Mouse (Mus musculus) midbrain, postnatal 0 days (tissue): ENCODE measurements around the gene Zfp788. TPM values are rescaled to one million over a fixed set of nuclear protein-coding genes. Genes with fewer than 3 reads are reported as not detected.
A peak's percentile ranks its signal among the peaks of the same experiment; 100 is the strongest.
"Not testable (repeated sequence)": the region's sequence is repeated elsewhere in the genome, so short reads cannot be mapped to it uniquely, and the experiment has no call there.

ENCODE experiments used
- ATAC-seq: fragments of 200-750 bp; cut with Nextera tagmentation; 2 replicates; pipeline ENCODE4 v1.8.0; 2017; ENCODE audit warnings: moderate number of reproducible peaks, mild to moderate bottlenecking, moderate TSS enrichment, moderate library complexity; ENCODE audit not compliant: low FRiP score
- DNase-seq: peaks from one replicate; pipeline ENCODE4 v3.0.0-alpha.2; 2015; ENCODE audit warnings: low spot score
- H3K27ac ChIP-seq: fragments of 300-500 bp; sonication (generic); 2 replicates; pipeline ENCODE4 v1.5.1; 2014; ENCODE audit warnings: low read depth, mild to moderate bottlenecking, low read length, mixed read lengths
- H3K27me3 ChIP-seq: fragments of 300-500 bp; sonication (generic); 2 replicates; pipeline ENCODE4 v1.6.1; 2014; ENCODE audit warnings: low read length, control low read depth, mixed read lengths; ENCODE audit not compliant: insufficient read depth
- H3K36me3 ChIP-seq: fragments of 300-500 bp; sonication (generic); 2 replicates; pipeline ENCODE4 v1.6.1; 2014; ENCODE audit warnings: low read length, control low read depth, mixed read lengths; ENCODE audit not compliant: insufficient read depth
- H3K4me1 ChIP-seq: fragments of 300-500 bp; sonication (generic); 2 replicates; pipeline ENCODE4 v1.6.1; 2014; ENCODE audit warnings: mild to moderate bottlenecking, control low read depth, antibody characterized with exemption, low read length, mixed read lengths; ENCODE audit not compliant: insufficient read depth
- H3K4me2 ChIP-seq: fragments of 300-500 bp; sonication (generic); 2 replicates; pipeline ENCODE4 v1.6.1; 2014; ENCODE audit warnings: low read depth, mild to moderate bottlenecking, low read length, mixed read lengths; ENCODE audit not compliant: poor library complexity, severe bottlenecking
- H3K4me3 ChIP-seq: fragments of 300-500 bp; sonication (generic); 2 replicates; pipeline ENCODE4 v1.5.1; 2014; ENCODE audit warnings: low read depth, mild to moderate bottlenecking, low read length, moderate library complexity
- H3K9ac ChIP-seq: fragments of 300-500 bp; sonication (generic); replicated peaks from 2 replicates; pipeline ENCODE4 v1.6.1; 2014; ENCODE audit warnings: mild to moderate bottlenecking, low read length, moderate library complexity, mixed read lengths; ENCODE audit not compliant: poor library complexity, severe bottlenecking
- H3K9me3 ChIP-seq: fragments of 300-500 bp; sonication (generic); 2 replicates; pipeline ENCODE4 v1.6.1; 2016; ENCODE audit warnings: low read length, control low read depth
- CTCF ChIP-seq: IDR thresholded peaks from 2 replicates; pipeline ENCODE4 v1.5.1; 2016; ENCODE audit warnings: antibody characterized with exemption, mild to moderate bottlenecking
- WGBS: fragments of 180-500 bp; shearing (Covaris S2); extraction: QIAGEN DNeasy Blood & Tissue Kit; methylation state at CpG from one replicate; pipeline ENCODE4 v1.1.7; 2014; 5-methylcytosine and 5-hydroxymethylcytosine counted together
- polyA plus RNA-seq: library from polyadenylated mRNA; unstranded; fragments of >200 nt; fragmentation: Nextera tagmentation; extraction: Ambion mirVana; gene quantifications from 2 replicates; pipeline ENCODE4 v1.2.1, GENCODE M21; 2015
- total RNA-seq: library from RNA; depleted of rRNA; stranded (reverse); fragments of >200 nt; gene quantifications from 2 replicates; pipeline ENCODE4 v1.2.3, GENCODE M21; 2014; rRNA removed

Gene Zfp788
- total and polyA plus RNA-seq, 2 experiments from 2014 or later = 15.9 to 24.1 TPM

- no peak for TF ChIP-seq CTCF
- no peak for ATAC-seq
- H3K36me3 ChIP-seq = peaks cover 4% of the 10 kb centered on the region; the same call in 1 of the 2 replicates
- H3K4me2 ChIP-seq = no peak overlapping the region
- H3K27ac ChIP-seq = no peak overlapping the region
- no peak overlapping the region for H3K4me3 ChIP-seq
- H3K9ac ChIP-seq = no peak overlapping the region
- H3K27me3 ChIP-seq = no peaks in the 10 kb centered on the region
- H3K4me1 ChIP-seq = no peaks in the 10 kb centered on the region
- DNase-seq = no peak
- no peaks in the 10 kb centered on the region for H3K9me3 ChIP-seq
- WGBS = 85% methylated on average over 3 of the region's 3 CpGs
Observed at GRCm38 (mm10) chr7:41611654-41612053, 21.3 kb upstream of the Zfp788 start.

DNA sequence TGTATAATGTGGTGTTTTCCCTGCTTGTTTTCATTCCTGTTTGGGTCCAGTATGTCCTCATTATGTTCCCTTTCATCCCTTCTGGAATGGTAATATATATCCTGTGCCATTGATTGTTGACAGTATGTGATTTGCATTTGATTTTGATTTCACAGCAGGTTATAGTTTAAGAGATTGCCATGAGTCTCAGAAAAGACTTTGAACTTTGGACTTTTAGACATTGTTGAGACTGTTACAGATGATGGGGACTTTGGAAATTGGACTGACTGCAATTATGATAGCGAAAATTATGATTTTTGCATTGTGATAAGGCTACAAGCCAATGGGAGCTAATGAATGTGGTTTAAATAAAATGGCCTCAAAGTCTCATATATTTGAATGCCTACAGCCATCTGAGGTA lies 16.8 kb upstream of the Zfp788 start:
- H3K4me1 ChIP-seq, DNase-seq, ATAC-seq, H3K27me3 ChIP-seq, H3K27ac ChIP-seq, H3K36me3 ChIP-seq, H3K9ac ChIP-seq, H3K4me2 ChIP-seq, H3K4me3 ChIP-seq, H3K9me3 ChIP-seq: not testable (repeated sequence)
- WGBS = 98% methylated on average over 1 of the region's 1 CpGs

- Histone ChIP-seq H3K9ac (peak overlapping the region; percentile 67), H3K27ac (peak overlapping the region; percentile 97), H3K36me3 (peaks cover 7% of the 10 kb centered on the region), H3K9me3 (peaks cover 5% of the 10 kb centered on the region; the same call in 1 of the 2 replicates), H3K4me1 (no peaks in the 10 kb centered on the region), H3K4me3 (peak overlapping the region; percentile 59), H3K4me2 (peak overlapping the region; percentile 66), H3K27me3 (no peaks in the 10 kb centered on the region)
- peak; percentile 99 for DNase-seq
- TF ChIP-seq CTCF = peak; percentile 20; the same call in 1 of the 2 replicates
- under 1% methylated on average over 24 of the region's 26 CpGs for WGBS
- ATAC-seq = peak; percentile 99
Observed at GRCm38 (mm10) chr7:41633221-41633984, 400 bp downstream of the Zfp788 start.

GRCm38 (mm10) chr7:41674326-41674725 lies 41.3 kb downstream of the Zfp788 start:
- ATAC-seq, H3K36me3 ChIP-seq, H3K4me2 ChIP-seq, H3K27ac ChIP-seq, DNase-seq, H3K4me1 ChIP-seq, H3K27me3 ChIP-seq, H3K9ac ChIP-seq, H3K9me3 ChIP-seq, H3K4me3 ChIP-seq: not testable (repeated sequence)
- 75% methylated on average over 1 of the region's 1 CpGs for WGBS

Other genes with a start within 250 kb of the Zfp788 start
- gene AI987944, start 239.8 kb upstream of the Zfp788 start, total RNA-seq = 3.7 and 6.0 TPM in 2 replicates
- 6.5 and 7.9 TPM in 2 replicates for gene AI987944, start 239.8 kb upstream of the Zfp788 start, polyA plus RNA-seq
- gene Vmn2r57, start 184.5 kb upstream of the Zfp788 start, total RNA-seq = 0.19 and 0.38 TPM in 2 replicates
- 0.48 and 0.64 TPM in 2 replicates for gene Vmn2r57, start 184.5 kb upstream of the Zfp788 start, polyA plus RNA-seq
- gene Gm20449, start 133.8 kb upstream of the Zfp788 start, total RNA-seq = 0.05 and 0.14 TPM in 2 replicates
- gene Gm20449, start 133.8 kb upstream of the Zfp788 start, polyA plus RNA-seq = 0.06 and 0.07 TPM in 2 replicates
- gene AW146154, start 133.3 kb upstream of the Zfp788 start, total RNA-seq = 4.6 and 4.7 TPM in 2 replicates
- 3.7 and 4.4 TPM in 2 replicates for gene AW146154, start 133.3 kb upstream of the Zfp788 start, polyA plus RNA-seq
- gene Gm6871, start 59.5 kb upstream of the Zfp788 start, total RNA-seq = not detected in 2 replicates
- gene Gm6871, start 59.5 kb upstream of the Zfp788 start, polyA plus RNA-seq = not detected in 2 replicates
- 19.5 and 21.4 TPM in 2 replicates for gene 2610021A01Rik, start 34.0 kb upstream of the Zfp788 start, total RNA-seq
- 7.4 and 8.3 TPM in 2 replicates for gene 2610021A01Rik, start 34.0 kb upstream of the Zfp788 start, polyA plus RNA-seq
- gene Vmn2r58, start 239.5 kb downstream of the Zfp788 start, total RNA-seq = not detected in 2 replicates
- not detected in 2 replicates for gene Vmn2r58, start 239.5 kb downstream of the Zfp788 start, polyA plus RNA-seq